Comparison of ENCODE assay signal across 23 mouse cellular contexts in genomic region chr19:32568961-32569653, GRCm38 (mm10). TPM values are rescaled to one million over a fixed set of nuclear protein-coding genes. Genes with fewer than 3 reads are reported as not detected.
DNase-seq lines count a peak whose midpoint lies in the region; ATAC-seq and TF ChIP-seq lines count a peak whose summit lies in the region.
"Had no signal": no experiment of that assay in that cellular context is flagged by ENCODE, and none has a peak within 500 bp of the region (broad histone marks: within the 10 kb centered on the region; RNA-seq: fewer than 3 reads in every experiment).

No protein-coding gene starts in this region.

- peak; percentile 82 for DNase-seq in limb, embryonic 14.5 days (ENCODE audit: low spot score)
- no peak for DNase-seq in limb, embryonic 10.5 days (ENCODE audit: low spot score)
- no peak for DNase-seq in urinary bladder, postnatal 4 days (ENCODE audit: low spot score in 2 of 2)
- no peak for DNase-seq in adrenal gland, adult (ENCODE audit: inconsistent age in 2 of 2, low spot score in 1 of 2)
- no peak for DNase-seq in left cerebral cortex, adult 2 months (ENCODE audit: extremely low spot score in 1 of 2, low spot score in 2 of 2)
- DNase-seq: adrenal gland, adult 2 months; cerebellum, adult 11 months; cerebellum, postnatal 10 days; gastrocnemius, postnatal 36 days; lung, embryonic 14.5 days; lung, postnatal 36 days; thymus, adult 18-20 months; thymus, postnatal 4 days had no signal

- no peaks in the 10 kb centered on the region for H3K36me3 ChIP-seq in limb, embryonic 14.5 days (ENCODE audit: control insufficient read depth, insufficient read depth, low read length)
- H3K36me3 ChIP-seq in limb, embryonic 10.5 days, result no peaks in the 10 kb centered on the region
- H3K36me3 ChIP-seq in liver, embryonic 12.5 days, result no peaks in the 10 kb centered on the region
- H3K36me3 ChIP-seq: forebrain, embryonic 15.5 days; hindbrain, embryonic 10.5 days had no signal

- H3K27me3 ChIP-seq in limb, embryonic 14.5 days (ENCODE audit: control insufficient read depth, insufficient read depth, low read length), result no peaks in the 10 kb centered on the region
- no peaks in the 10 kb centered on the region for H3K27me3 ChIP-seq in limb, embryonic 10.5 days (ENCODE audit: low read depth, poor library complexity, severe bottlenecking)
- H3K27me3 ChIP-seq in liver, embryonic 12.5 days (replicated peaks), result no peaks in the 10 kb centered on the region
- H3K27me3 ChIP-seq: CH12.LX; forebrain, embryonic 15.5 days had no signal

- 60% methylated on average over 3 of the region's 3 CpGs for WGBS in limb, embryonic 14.5 days
- 89% methylated on average over 3 of the region's 3 CpGs for WGBS in limb, embryonic 10.5 days
- WGBS in liver, embryonic 12.5 days (ENCODE audit: insufficient replicate concordance), result 67% methylated on average over 3 of the region's 3 CpGs

- no peak overlapping the region for H3K4me3 ChIP-seq in limb, embryonic 14.5 days (replicated peaks; ENCODE audit: low read length)
- H3K4me3 ChIP-seq in limb, embryonic 10.5 days, result no peak overlapping the region
- H3K4me3 ChIP-seq in liver, embryonic 12.5 days, result no peak overlapping the region
- no peak overlapping the region for H3K4me3 ChIP-seq in left cerebral cortex, adult 2 months
- H3K4me3 ChIP-seq: forebrain, embryonic 15.5 days; hindbrain, embryonic 10.5 days had no signal

- TF ChIP-seq POLR2A in limb, embryonic 14.5 days (IDR thresholded peaks at IDR 0.05; ENCODE audit: borderline replicate concordance, extremely low read depth, insufficient read depth, insufficient read length), result no peak

- peak; percentile 23; the same call in 1 of the 2 replicates for ATAC-seq in limb, embryonic 14.5 days (ENCODE audit: low FRiP score, low read depth)
- peak; percentile 47 for ATAC-seq in erythroblast, adult 5-6 weeks (replicated peaks; ENCODE audit: low FRiP score, poor library complexity, severe bottlenecking)
- peak; percentile 58 for ATAC-seq in liver, embryonic 12.5 days
- ATAC-seq in megakaryocyte-erythroid progenitor cell, adult 5-6 weeks (replicated peaks; ENCODE audit: low FRiP score, low TSS enrichment, poor library complexity, severe bottlenecking), result peak; percentile 87
- ATAC-seq: forebrain, embryonic 15.5 days; hindbrain, postnatal 0 days; intestine, postnatal 0 days had no signal

- intact Hi-C loops in left cerebral cortex, adult 2 months (cut with DNase I), result no loop called here

- no peak overlapping the region for H3K9ac ChIP-seq in limb, embryonic 14.5 days (ENCODE audit: low read depth, low read length, severe bottlenecking)
- no peak overlapping the region; the same call in 1 of the 2 replicates for H3K9ac ChIP-seq in liver, embryonic 12.5 days
- H3K9ac ChIP-seq: forebrain, embryonic 15.5 days; lung, embryonic 14.5 days had no signal

- no peak overlapping the region for H3K4me2 ChIP-seq in limb, embryonic 14.5 days (replicated peaks; ENCODE audit: low read depth, low read length, severe bottlenecking)
- peak overlapping the region; percentile 49 for H3K4me2 ChIP-seq in liver, embryonic 12.5 days
- H3K4me2 ChIP-seq: forebrain, embryonic 15.5 days; lung, embryonic 14.5 days; midbrain, embryonic 11.5 days had no signal

- H3K4me1 ChIP-seq in limb, embryonic 14.5 days (ENCODE audit: control insufficient read depth, insufficient read depth, low read length), result 0 out of 2 replicates have a peak, but pooled peaks cover 6% of the 10 kb centered on the region
- no peaks in the 10 kb centered on the region for H3K4me1 ChIP-seq in limb, embryonic 10.5 days
- peaks cover 22% of the 10 kb centered on the region for H3K4me1 ChIP-seq in liver, embryonic 12.5 days
- H3K4me1 ChIP-seq: forebrain, embryonic 15.5 days; hindbrain, embryonic 10.5 days had no signal

- no peak overlapping the region for H3K27ac ChIP-seq in limb, embryonic 14.5 days (replicated peaks; ENCODE audit: low read depth, low read length)
- no peak overlapping the region for H3K27ac ChIP-seq in limb, embryonic 10.5 days
- H3K27ac ChIP-seq in liver, embryonic 12.5 days, result no peak overlapping the region
- H3K27ac ChIP-seq in left cerebral cortex, adult 2 months, result no peak overlapping the region
- H3K27ac ChIP-seq: forebrain, embryonic 15.5 days; hindbrain, embryonic 10.5 days; hindbrain, postnatal 0 days; kidney, postnatal 0 days had no signal

- H3K9me3 ChIP-seq in limb, embryonic 14.5 days (ENCODE audit: control insufficient read depth, low read length), result no peaks in the 10 kb centered on the region
- no peaks in the 10 kb centered on the region for H3K9me3 ChIP-seq in limb, embryonic 10.5 days (replicated peaks)
- no peaks in the 10 kb centered on the region for H3K9me3 ChIP-seq in liver, embryonic 12.5 days (replicated peaks)
- H3K9me3 ChIP-seq: forebrain, embryonic 15.5 days; hindbrain, embryonic 10.5 days had no signal

- no peak for TF ChIP-seq CTCF in left cerebral cortex, adult 2 months (IDR thresholded peaks at IDR 0.05)

RNA-seq across cellular contexts. Expression of gene Papss2, which starts 26.5 kb away (rescaled TPM):
- polyA plus RNA-seq in limb, embryonic 14.5 days (2012; rRNA removed), result 61.1 and 62.0 TPM in 2 replicates
- polyA plus RNA-seq in limb, embryonic 14.5 days (2014; fragmentation: Nextera tagmentation; extraction: Ambion mirVana), result 48.2 and 51.1 TPM in 2 replicates
- polyA plus RNA-seq in limb, embryonic 10.5 days (2016; fragmentation: Nextera tagmentation; extraction: Ambion mirVana), result 0.56 and 2.3 TPM in 2 replicates
- total RNA-seq in erythroblast, adult 5-6 weeks (2015; ENCODE audit: low replicate concordance), result 2.9 and 9.8 TPM in 2 replicates
- total RNA-seq in erythroblast, adult 5-6 weeks (2017; ENCODE audit: low replicate concordance), result 2.0 and 3.1 TPM in 2 replicates
- polyA plus RNA-seq in liver, embryonic 12.5 days (2016; fragmentation: Nextera tagmentation; extraction: Ambion mirVana), result 2.0 and 3.1 TPM in 2 replicates
- total RNA-seq in megakaryocyte-erythroid progenitor cell, adult 5-6 weeks (2014; fragmentation: Nextera tagmentation), result 0.82 and 0.96 TPM in 2 replicates
- 0.38 and 0.61 TPM in 2 replicates for total RNA-seq in megakaryocyte-erythroid progenitor cell, adult 5-6 weeks (2017)
- total RNA-seq in left cerebral cortex, adult 2 months (2021), result 1 to 10 TPM; 8.1 to 9.8 TPM

Comparison
In these comparisons a context has a peak if more than half of its experiments do, and no peak if none do; other contexts are left out.
1. ATAC-seq: peak in every context shown above with its lines; median percentile 87 in megakaryocyte-erythroid progenitor cell, adult 5-6 weeks; 58 in liver, embryonic 12.5 days; 47 in erythroblast, adult 5-6 weeks; 23 in limb, embryonic 14.5 days.